Mouse (Mus musculus): Measurements from ENCODE around the gene Gm21885. TPM values are rescaled to one million over a fixed set of nuclear protein-coding genes. Genes with fewer than 3 reads are reported as not detected.
A peak's percentile ranks its signal among the peaks of the same experiment; 100 is the strongest.

Gm21885 gene
- polyA plus RNA-seq, 1 experiment, result 4.1 TPM

GRCm38 (mm10) chr11:94326961-94327411 lies 45.3 kb downstream of the Gm21885 start:
- TF ChIP-seq CTCF (IDR thresholded peaks at IDR 0.05; ENCODE audit: extremely low read depth, insufficient read length, insufficient replicate concordance, low read depth, low read length), result no peak
- H3K27me3 ChIP-seq (ENCODE audit: control insufficient read depth, insufficient read depth, low read length), result no peaks in the 10 kb centered on the region
- WGBS, result 15% methylated on average over 10 of the region's 10 CpGs
- peak overlapping the region; percentile 10 for H3K27ac ChIP-seq (ENCODE audit: insufficient read depth, low read depth, low read length)
- peaks cover 12% of the 10 kb centered on the region; the same call in 1 of the 2 replicates for H3K4me1 ChIP-seq (ENCODE audit: control insufficient read depth, insufficient read depth, insufficient read length, low read length)
- H3K36me3 ChIP-seq (ENCODE audit: control insufficient read depth, insufficient read depth, low read length), result no peaks in the 10 kb centered on the region
- H3K4me3 ChIP-seq (ENCODE audit: low read depth, low read length), result no peak overlapping the region

GRCm38 (mm10) chr11:94327693-94328643 lies 46.3 kb downstream of the Gm21885 start, which contains the start of gene Ankrd40:
Ankrd40 (plus strand) TSS chr11:94328001.
- Histone ChIP-seq H3K27me3 (ENCODE audit: control insufficient read depth, insufficient read depth, low read length) (no peaks in the 10 kb centered on the region), H3K4me3 (ENCODE audit: low read depth, low read length) (peak within 1 kb of the TSS; percentile 73), H3K4me1 (ENCODE audit: control insufficient read depth, insufficient read depth, insufficient read length, low read length) (peaks cover 12% of the 10 kb centered on the region; the same call in 1 of the 2 replicates), H3K27ac (ENCODE audit: insufficient read depth, low read depth, low read length) (peak within 1 kb of the TSS; percentile 79), H3K36me3 (ENCODE audit: control insufficient read depth, insufficient read depth, low read length) (peaks cover 1% of the 10 kb centered on the region; the same call in 1 of the 2 replicates)
- 1% methylated on average over 64 of the region's 78 CpGs for WGBS
- peak; percentile 77 for TF ChIP-seq POLR2A (IDR thresholded peaks at IDR 0.05; ENCODE audit: low read depth, low read length)
- no peak for TF ChIP-seq CTCF (IDR thresholded peaks at IDR 0.05; ENCODE audit: extremely low read depth, insufficient read length, insufficient replicate concordance, low read depth, low read length)

- Histone ChIP-seq H3K4me3 (ENCODE audit: low read depth, low read length) (peak overlapping the region; percentile 73), H3K36me3 (ENCODE audit: control insufficient read depth, insufficient read depth, low read length) (peaks cover 1% of the 10 kb centered on the region; the same call in 1 of the 2 replicates), H3K27me3 (ENCODE audit: control insufficient read depth, insufficient read depth, low read length) (no peaks in the 10 kb centered on the region), H3K27ac (ENCODE audit: insufficient read depth, low read depth, low read length) (peak overlapping the region; percentile 56), H3K4me1 (ENCODE audit: control insufficient read depth, insufficient read depth, insufficient read length, low read length) (peaks cover 14% of the 10 kb centered on the region; the same call in 1 of the 2 replicates)
- no peak for TF ChIP-seq CTCF (IDR thresholded peaks at IDR 0.05; ENCODE audit: extremely low read depth, insufficient read length, insufficient replicate concordance, low read depth, low read length)
- TF ChIP-seq POLR2A (IDR thresholded peaks at IDR 0.05; ENCODE audit: low read depth, low read length), result no peak
- 4% methylated on average over 10 of the region's 10 CpGs for WGBS
These were observed 47.0 kb downstream of the Gm21885 start for GRCm38 (mm10) chr11:94328644-94329025.

- Histone ChIP-seq H3K4me3 (ENCODE audit: low read depth, low read length) (no peak overlapping the region), H3K36me3 (ENCODE audit: control insufficient read depth, insufficient read depth, low read length) (peaks cover 2% of the 10 kb centered on the region), H3K27ac (ENCODE audit: insufficient read depth, low read depth, low read length) (peak overlapping the region; percentile 56; the same call in 1 of the 2 replicates), H3K4me1 (ENCODE audit: control insufficient read depth, insufficient read depth, insufficient read length, low read length) (peaks cover 18% of the 10 kb centered on the region; the same call in 1 of the 2 replicates), H3K27me3 (ENCODE audit: control insufficient read depth, insufficient read depth, low read length) (no peaks in the 10 kb centered on the region)
- TF ChIP-seq POLR2A (IDR thresholded peaks at IDR 0.05; ENCODE audit: low read depth, low read length) (no peak), CTCF (IDR thresholded peaks at IDR 0.05; ENCODE audit: extremely low read depth, insufficient read length, insufficient replicate concordance, low read depth, low read length) (peak; percentile 20; the same call in 1 of the 2 replicates)
- WGBS, result 37% methylated on average over 4 of the region's 4 CpGs
These were observed 47.7 kb downstream of the Gm21885 start for GRCm38 (mm10) chr11:94329270-94329891.

- Histone ChIP-seq H3K4me1 (ENCODE audit: control insufficient read depth, insufficient read depth, insufficient read length, low read length) (peaks cover 21% of the 10 kb centered on the region; the same call in 1 of the 2 replicates), H3K27me3 (ENCODE audit: control insufficient read depth, insufficient read depth, low read length) (no peaks in the 10 kb centered on the region), H3K36me3 (ENCODE audit: control insufficient read depth, insufficient read depth, low read length) (peaks cover 6% of the 10 kb centered on the region), H3K27ac (ENCODE audit: insufficient read depth, low read depth, low read length) (peak overlapping the region; percentile 91), H3K4me3 (ENCODE audit: low read depth, low read length) (no peak overlapping the region)
- TF ChIP-seq POLR2A (IDR thresholded peaks at IDR 0.05; ENCODE audit: low read depth, low read length) (no peak), CTCF (IDR thresholded peaks at IDR 0.05; ENCODE audit: extremely low read depth, insufficient read length, insufficient replicate concordance, low read depth, low read length) (no peak)
- WGBS, result 55% methylated on average over 3 of the region's 3 CpGs
These were observed 48.5 kb downstream of the Gm21885 start for GRCm38 (mm10) chr11:94330211-94330610.

GRCm38 (mm10) chr11:94332726-94333125 lies 51.1 kb downstream of the Gm21885 start:
- Histone ChIP-seq H3K4me1 (ENCODE audit: control insufficient read depth, insufficient read depth, insufficient read length, low read length) (peaks cover 21% of the 10 kb centered on the region; the same call in 1 of the 2 replicates), H3K36me3 (ENCODE audit: control insufficient read depth, insufficient read depth, low read length) (peaks cover 11% of the 10 kb centered on the region), H3K4me3 (ENCODE audit: low read depth, low read length) (no peak overlapping the region), H3K27me3 (ENCODE audit: control insufficient read depth, insufficient read depth, low read length) (no peaks in the 10 kb centered on the region), H3K27ac (ENCODE audit: insufficient read depth, low read depth, low read length) (no peak overlapping the region)
- WGBS, result 75% methylated on average over 6 of the region's 6 CpGs
- TF ChIP-seq POLR2A (IDR thresholded peaks at IDR 0.05; ENCODE audit: low read depth, low read length), result no peak
- TF ChIP-seq CTCF (IDR thresholded peaks at IDR 0.05; ENCODE audit: extremely low read depth, insufficient read length, insufficient replicate concordance, low read depth, low read length), result no peak

Data from small intestine, adult 2 months (tissue).